Mouse (Mus musculus): ENCODE measurements around the gene Txn2.
"Not testable (repeated sequence)": the region's sequence is repeated elsewhere in the genome, so short reads cannot be mapped to it uniquely, and the experiment has no call there.

The Txn2 gene

DNA sequence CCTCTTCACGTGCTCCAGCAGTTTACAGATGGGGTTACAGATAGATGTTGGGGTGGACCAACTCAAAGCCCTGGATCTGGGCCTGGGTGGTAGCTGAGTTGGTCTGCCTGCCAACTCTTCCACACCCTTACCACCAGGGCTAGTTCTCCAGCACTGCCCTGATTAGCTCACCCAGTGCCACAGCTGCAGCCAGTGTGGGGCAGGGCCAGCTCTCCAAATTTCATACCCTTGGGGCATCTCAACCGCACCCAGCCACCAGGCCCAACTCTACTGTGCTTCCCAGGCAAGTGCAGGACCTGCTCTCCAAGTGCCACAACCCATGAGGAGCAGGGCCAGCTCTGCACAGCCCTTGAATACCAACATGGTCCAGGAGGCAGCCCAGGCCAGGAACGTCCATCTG lies 49.0 kb downstream of the Txn2 start:
- no peak for DNase-seq (ENCODE audit: low spot score in 2 of 2)

- DNase-seq (ENCODE audit: low spot score in 2 of 2), result peak in 1 of 2 experiments; percentile 56
Observed at GRCm38 (mm10) chr15:77877209-77877608, 51.6 kb downstream of the Txn2 start.

- DNase-seq (ENCODE audit: low spot score in 2 of 2), result no peak
Observed at GRCm38 (mm10) chr15:77876716-77877115, 52.1 kb downstream of the Txn2 start.

- no peak for DNase-seq (ENCODE audit: low spot score in 2 of 2)
Observed at GRCm38 (mm10) chr15:77875953-77876352, 52.9 kb downstream of the Txn2 start.

GRCm38 (mm10) chr15:77874807-77875206 lies 54.0 kb downstream of the Txn2 start:
- DNase-seq (ENCODE audit: low spot score in 2 of 2), result no peak

GRCm38 (mm10) chr15:77874310-77874709 lies 54.5 kb downstream of the Txn2 start:
- DNase-seq (ENCODE audit: low spot score in 2 of 2), result no peak

DNA sequence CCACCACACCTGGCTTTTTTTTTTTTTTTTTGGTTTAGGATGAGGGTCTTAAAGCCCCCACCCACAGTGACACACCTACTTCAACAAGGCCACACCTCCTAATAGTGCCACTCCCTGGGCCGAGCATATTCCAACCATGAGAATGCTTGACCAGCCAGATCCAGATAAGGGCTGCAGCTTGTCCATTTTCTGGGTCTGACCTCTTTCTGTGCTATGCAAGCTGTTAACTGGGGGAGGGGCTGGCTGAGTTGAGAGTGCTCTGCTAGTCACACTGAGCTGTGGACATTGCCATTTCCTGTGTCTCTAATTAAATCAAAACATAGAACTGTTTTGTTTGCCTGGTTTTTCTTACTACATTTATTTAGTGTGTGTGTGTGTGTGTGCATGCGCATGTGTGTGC lies 55.2 kb downstream of the Txn2 start:
- DNase-seq (ENCODE audit: low spot score in 2 of 2), result no peak

- no peak for DNase-seq (ENCODE audit: low spot score in 2 of 2)
Observed at GRCm38 (mm10) chr15:77872996-77873395, 55.8 kb downstream of the Txn2 start.

- no peak for DNase-seq (ENCODE audit: low spot score in 2 of 2)
Observed at GRCm38 (mm10) chr15:77868340-77868739, 60.5 kb downstream of the Txn2 start.

GRCm38 (mm10) chr15:77867231-77867968 lies 61.4 kb downstream of the Txn2 start:
- not testable (repeated sequence) for DNase-seq (ENCODE audit: low spot score in 2 of 2)

DNA sequence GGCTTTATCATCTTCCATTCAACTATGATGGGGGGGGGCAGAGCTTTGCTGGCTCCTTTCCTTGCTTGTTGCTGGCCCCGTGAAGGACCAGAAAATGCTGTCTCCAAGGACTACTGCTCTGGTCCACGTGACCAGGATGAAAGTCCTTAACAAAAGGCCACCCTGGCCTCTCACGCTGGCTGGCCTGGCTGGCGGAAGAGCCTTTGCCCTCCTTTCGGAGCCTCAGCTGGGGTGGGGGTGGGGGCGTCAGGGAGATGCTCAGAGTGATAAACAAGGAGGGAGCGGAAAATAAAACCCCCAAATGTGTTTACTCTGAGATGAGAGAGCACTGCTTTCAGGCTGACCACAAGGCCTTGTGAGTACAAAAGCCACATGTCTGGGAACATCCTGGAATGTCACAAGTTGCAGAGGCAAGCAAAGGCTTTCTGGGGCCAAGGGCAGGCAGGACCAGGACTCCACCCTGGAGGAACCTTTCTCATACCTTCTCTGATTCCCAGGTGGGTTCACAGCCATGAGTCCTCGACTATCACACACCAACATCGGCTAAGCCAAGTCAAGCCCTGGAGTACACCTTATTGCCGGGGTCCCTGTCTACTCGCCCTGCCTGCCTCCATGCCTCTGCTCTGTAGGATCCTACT lies 62.1 kb downstream of the Txn2 start:
- DNase-seq (ENCODE audit: low spot score in 2 of 2), result no peak
